Mouse (Mus musculus) brain, embryonic 18.5 days (tissue): ENCODE data around the gene Rfx2.

Experiments used
- DNase-seq: peaks from one replicate; pipeline ENCODE4 v3.0.0-alpha.2; 2012; ENCODE audit warnings: low read depth, low spot score

The Rfx2 gene

GRCm38 (mm10) chr17:56754271-56755185 lies 76.3 kb downstream of the Rfx2 start:
- no peak for DNase-seq

GRCm38 (mm10) chr17:56753452-56753851 lies 77.4 kb downstream of the Rfx2 start:
- no peak for DNase-seq

GRCm38 (mm10) chr17:56751404-56752072 lies 79.3 kb downstream of the Rfx2 start:
- DNase-seq, result peak; percentile 45

DNA sequence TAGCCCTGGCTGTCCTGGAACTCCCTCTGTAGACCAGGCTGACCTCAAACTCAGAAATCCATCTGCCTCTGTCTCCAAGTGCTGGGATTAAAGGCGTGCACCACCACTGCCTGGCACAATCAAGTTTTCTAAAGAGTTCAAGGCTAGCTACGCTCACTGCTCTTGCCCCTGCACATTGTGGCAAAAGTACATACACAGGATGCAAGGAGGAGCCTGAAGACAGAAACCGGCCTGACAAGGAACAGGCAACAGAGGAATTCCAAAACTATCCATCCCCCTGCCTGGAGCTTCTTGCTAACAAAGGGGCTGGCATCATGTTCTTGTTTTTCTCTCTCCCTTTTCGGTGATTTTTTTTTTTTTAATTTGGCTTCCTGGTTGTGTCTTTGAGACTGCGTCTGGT lies 86.6 kb downstream of the Rfx2 start:
- no peak for DNase-seq

DNA sequence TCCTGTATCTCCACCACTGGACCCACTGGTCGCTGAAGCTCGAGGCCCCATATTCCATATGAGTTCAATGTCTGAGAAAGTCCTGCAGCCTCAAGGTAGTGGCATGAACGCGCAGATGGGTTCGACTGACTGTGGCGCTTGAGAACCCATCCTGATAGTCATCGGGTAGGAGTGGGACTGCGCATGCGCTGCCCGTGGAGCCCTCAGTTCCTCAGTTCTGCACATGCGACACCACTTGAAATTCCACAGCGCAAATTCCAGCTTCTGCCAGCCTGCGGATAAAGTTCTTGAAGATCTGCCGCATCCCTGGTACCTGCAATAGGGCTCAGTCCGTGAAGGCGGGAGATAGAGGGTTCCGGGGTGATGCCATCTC lies 90.0 kb downstream of the Rfx2 start:
- no peak for DNase-seq

GRCm38 (mm10) chr17:56740118-56740787 lies 90.6 kb downstream of the Rfx2 start:
- DNase-seq, result no peak

DNA sequence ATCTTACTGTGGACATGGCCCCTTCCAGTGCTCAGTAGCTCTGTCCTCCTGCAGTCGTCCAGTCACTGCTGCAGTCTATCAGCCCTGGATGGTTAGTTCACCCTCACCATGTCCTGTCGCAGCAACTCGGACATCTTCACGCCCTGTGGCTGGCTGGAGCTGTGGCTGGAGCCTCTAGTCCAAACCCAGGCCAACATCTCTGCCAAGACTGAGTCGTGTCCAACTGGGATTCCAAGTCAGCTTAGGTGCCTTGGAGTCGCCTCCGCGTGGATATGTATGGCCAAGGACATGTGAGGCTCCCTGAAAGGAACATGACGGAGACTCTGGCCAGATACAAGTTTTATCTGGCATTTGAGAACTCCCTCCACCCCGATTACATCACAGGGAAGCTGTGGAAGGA lies 92.6 kb downstream of the Rfx2 start:
- DNase-seq, result no peak

GRCm38 (mm10) chr17:56736534-56736933 lies 94.3 kb downstream of the Rfx2 start:
- DNase-seq, result no peak

GRCm38 (mm10) chr17:56729656-56730055 lies 101.2 kb downstream of the Rfx2 start:
- no peak for DNase-seq

- no peak for DNase-seq
Observed at GRCm38 (mm10) chr17:56729151-56729550, 101.7 kb downstream of the Rfx2 start.

GRCm38 (mm10) chr17:56728117-56728516 lies 102.7 kb downstream of the Rfx2 start:
- no peak for DNase-seq

DNA sequence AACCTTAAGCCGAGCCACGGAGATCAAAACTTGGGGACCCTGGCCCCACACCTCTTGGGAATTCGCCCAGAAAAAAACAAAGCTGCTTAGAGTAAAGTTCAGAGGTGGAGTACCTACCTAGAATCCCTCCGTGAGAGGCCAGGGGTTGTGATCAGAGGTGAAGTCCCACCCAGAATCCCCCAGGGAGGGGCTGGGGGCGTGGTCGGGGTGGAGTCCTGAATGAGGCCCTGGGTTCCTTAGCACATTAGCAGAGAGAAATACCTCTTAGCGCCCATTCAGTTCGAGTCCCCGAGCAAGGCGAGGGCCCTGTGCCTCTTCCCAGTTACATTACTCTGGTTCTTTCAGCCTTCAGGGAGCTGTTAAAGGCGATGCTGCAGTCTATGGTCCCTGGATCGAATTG lies 103.2 kb downstream of the Rfx2 start:
- no peak for DNase-seq

DNA sequence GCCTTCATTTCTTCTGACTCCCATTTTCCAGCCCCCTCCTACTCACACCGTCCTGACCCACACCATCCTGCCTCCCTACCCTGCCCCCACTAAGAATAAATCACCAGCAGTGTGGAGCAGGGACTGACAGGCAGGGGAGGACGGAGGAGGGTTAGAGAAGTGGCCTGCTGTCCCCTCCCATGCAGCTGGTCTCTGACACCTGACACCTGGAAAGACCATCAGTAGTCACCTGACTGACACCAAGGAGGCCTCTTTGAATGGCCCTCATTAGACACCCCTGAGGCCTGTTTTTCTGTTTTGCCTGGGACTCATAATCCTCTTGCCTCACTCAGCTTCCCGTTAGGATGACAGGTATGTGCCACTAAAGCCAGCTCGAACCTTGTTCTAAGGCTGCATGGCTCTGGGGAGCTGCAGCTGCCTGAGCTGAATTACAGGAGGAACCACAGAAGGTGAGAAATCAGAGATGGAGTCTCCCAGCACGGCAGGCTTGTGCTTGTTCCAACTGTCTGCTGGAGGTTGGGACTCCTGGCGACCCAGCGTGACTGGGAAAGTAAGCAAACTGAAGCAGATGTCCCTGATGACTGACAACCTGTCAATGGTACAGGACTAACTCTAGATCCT lies 103.7 kb downstream of the Rfx2 start:
- no peak for DNase-seq
